Mouse (Mus musculus): Measurements from ENCODE around the gene Rnf150. TPM values are rescaled to one million over a fixed set of nuclear protein-coding genes. Genes with fewer than 3 reads are reported as not detected.

Rnf150 gene
- polyA plus RNA-seq, 1 experiment from 2014 or later = 2.1 TPM

- H3K4me2 ChIP-seq (replicated peaks) = no peak overlapping the region
- no peaks in the 10 kb centered on the region; the same call in 1 of the 2 replicates for H3K36me3 ChIP-seq
- no peak for ATAC-seq (ENCODE audit: low FRiP score, low read depth)
- WGBS = 43% methylated on average over 7 of the region's 7 CpGs
- H3K4me1 ChIP-seq = peaks cover 31% of the 10 kb centered on the region
- no peak overlapping the region for H3K4me3 ChIP-seq
- no peak overlapping the region for H3K9ac ChIP-seq
- H3K27ac ChIP-seq = no peak overlapping the region
- no peaks in the 10 kb centered on the region for H3K9me3 ChIP-seq
- no peaks in the 10 kb centered on the region for H3K27me3 ChIP-seq
These were observed 92.1 kb downstream of the Rnf150 start for GRCm38 (mm10) chr8:82955162-82955754.

DNA sequence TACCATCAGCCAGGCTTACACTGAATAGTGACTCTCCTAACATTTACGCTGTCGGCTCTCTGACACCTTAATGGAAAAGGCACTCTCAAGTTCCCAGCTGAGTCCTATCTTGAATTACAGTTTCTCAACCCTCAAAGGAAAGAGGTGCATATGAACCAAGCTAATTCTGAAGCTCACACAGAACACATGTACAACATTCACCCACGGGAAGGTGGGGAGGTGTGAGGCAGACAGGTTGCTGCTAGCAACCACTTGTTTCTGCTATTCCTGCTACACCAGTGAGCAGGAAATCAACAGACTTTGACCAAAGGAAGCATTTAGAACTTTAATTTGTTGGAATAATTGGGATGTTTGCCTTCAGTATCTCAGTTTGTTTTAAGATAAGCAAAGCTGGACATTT is 96.3 kb downstream of the Rnf150 start:
- WGBS = 48% methylated on average over 3 of the region's 3 CpGs
- ATAC-seq (ENCODE audit: low FRiP score, low read depth) = peak; percentile 38; the same call in 1 of the 2 replicates
- H3K9me3 ChIP-seq = no peaks in the 10 kb centered on the region

DNA sequence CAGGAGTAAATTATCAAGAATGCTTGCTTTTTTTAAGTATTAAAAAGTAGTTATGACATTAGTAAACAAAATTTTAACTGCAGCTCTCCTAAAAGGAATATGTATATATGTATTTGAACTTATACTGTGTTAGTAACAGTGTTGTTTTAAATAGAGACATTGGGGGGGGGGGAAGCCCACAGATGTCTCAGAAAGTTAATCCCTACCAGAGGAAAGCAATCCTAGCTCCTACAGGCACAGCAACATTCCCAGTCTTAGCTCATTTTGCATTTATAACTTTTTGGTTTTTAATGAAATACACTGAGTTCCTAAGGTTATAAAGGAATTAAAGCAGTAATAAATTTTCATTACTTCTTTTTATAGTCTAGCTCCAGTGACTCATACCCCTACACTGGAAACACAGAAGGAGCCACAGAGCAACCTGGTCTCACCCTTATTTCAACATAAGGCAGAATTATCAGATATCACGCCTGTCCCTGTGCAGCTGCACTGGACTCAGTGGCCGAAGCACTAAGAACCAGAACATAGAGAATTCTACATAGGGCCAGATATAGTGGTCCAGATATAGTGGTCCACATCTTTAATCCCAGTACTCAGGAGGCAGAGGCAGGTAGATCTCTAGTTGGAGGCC is 96.9 kb downstream of the Rnf150 start:
- H3K36me3 ChIP-seq = no peaks in the 10 kb centered on the region
- no peak overlapping the region for H3K9ac ChIP-seq
- H3K27ac ChIP-seq = no peak overlapping the region
- no peaks in the 10 kb centered on the region for H3K9me3 ChIP-seq
- H3K4me1 ChIP-seq = peaks cover 26% of the 10 kb centered on the region
- H3K27me3 ChIP-seq = no peaks in the 10 kb centered on the region
- WGBS = 57% methylated on average over 2 of the region's 2 CpGs
- peak; percentile 69 for ATAC-seq (ENCODE audit: low FRiP score, low read depth)
- no peak overlapping the region for H3K4me2 ChIP-seq (replicated peaks)
- no peak overlapping the region for H3K4me3 ChIP-seq

More for the DNA sequence above, 96.3 kb downstream of the Rnf150 start:
- no peak overlapping the region for H3K27ac ChIP-seq
- no peaks in the 10 kb centered on the region for H3K27me3 ChIP-seq
- H3K36me3 ChIP-seq = no peaks in the 10 kb centered on the region
- no peak overlapping the region for H3K9ac ChIP-seq
- peaks cover 26% of the 10 kb centered on the region for H3K4me1 ChIP-seq
- no peak overlapping the region for H3K4me3 ChIP-seq
- 0 out of 2 replicates have a peak overlapping the region, but pooled peaks have one; percentile 1 for H3K4me2 ChIP-seq (replicated peaks)

DNA sequence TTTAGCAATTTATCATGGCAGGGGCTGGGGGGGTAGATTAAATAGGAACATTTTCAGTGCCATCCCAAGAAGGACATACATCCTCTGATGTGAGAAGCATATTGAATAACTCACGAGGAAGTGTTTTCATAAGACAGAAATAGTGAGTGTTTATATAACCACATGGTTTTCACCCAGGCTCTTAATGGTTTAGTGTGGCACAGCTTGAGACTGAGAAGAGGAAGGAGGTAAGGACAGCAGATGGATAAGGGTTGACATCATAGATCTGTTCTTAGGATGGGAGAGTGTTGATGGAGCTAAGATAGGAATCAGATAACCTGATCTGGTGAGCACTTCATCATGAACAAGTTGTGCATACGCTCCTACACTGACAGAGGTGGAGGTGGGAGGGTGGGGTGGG is 101.4 kb downstream of the Rnf150 start:
- 79% methylated on average over 2 of the region's 2 CpGs for WGBS
- no peaks in the 10 kb centered on the region for H3K36me3 ChIP-seq
- no peaks in the 10 kb centered on the region for H3K27me3 ChIP-seq
- H3K4me2 ChIP-seq (replicated peaks) = no peak overlapping the region
- H3K9ac ChIP-seq = no peak overlapping the region
- no peaks in the 10 kb centered on the region for H3K9me3 ChIP-seq
- ATAC-seq (ENCODE audit: low FRiP score, low read depth) = no peak
- H3K4me1 ChIP-seq = peaks cover 35% of the 10 kb centered on the region
- no peak overlapping the region for H3K27ac ChIP-seq
- H3K4me3 ChIP-seq = no peak overlapping the region

DNA sequence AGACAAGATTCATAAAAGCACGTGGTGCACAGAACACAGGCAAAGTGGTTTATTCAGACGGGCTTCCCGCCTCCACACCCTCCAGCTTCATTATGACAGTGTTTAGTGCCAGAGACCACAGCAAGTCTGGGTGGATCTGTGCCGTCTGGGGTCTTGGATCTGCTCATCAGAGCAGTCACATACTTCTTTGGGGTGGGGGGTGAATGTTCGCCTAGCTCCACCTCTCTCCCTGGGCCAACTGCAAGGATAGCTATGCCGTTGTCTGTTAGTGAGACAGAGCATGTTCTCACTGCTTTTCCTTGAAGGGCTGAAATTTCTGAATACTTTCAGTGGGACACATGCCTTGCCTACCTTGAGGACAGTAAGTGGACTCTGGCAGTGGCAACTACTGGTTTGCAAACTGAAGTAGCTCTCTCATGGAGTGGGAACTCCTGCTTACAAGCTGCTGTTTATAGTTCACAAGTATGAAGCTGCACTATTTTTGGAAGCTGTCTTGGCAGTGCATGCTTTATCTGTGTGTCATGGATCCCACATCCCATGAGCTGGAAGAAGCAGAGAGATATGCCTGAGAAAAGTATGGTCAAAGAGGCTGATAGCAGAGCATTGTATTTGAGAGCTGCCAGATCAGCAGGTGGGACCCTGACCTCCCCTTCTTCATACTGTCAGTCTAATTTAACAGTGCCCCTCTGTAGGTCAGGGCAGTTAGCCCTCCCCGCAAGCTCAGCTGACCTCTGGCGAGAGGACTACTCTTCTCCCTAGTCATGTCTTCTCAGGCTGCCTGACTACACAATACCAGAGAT is 104.9 kb downstream of the Rnf150 start:
- no peak for ATAC-seq (ENCODE audit: low FRiP score, low read depth)
- H3K9me3 ChIP-seq = no peaks in the 10 kb centered on the region
- H3K4me1 ChIP-seq = peaks cover 49% of the 10 kb centered on the region
- 62% methylated on average over 8 of the region's 8 CpGs for WGBS
- H3K4me3 ChIP-seq = no peak overlapping the region
- H3K4me2 ChIP-seq (replicated peaks) = no peak overlapping the region
- no peak overlapping the region for H3K9ac ChIP-seq
- no peaks in the 10 kb centered on the region for H3K27me3 ChIP-seq
- H3K27ac ChIP-seq = no peak overlapping the region
- no peaks in the 10 kb centered on the region for H3K36me3 ChIP-seq

GRCm38 (mm10) chr8:82969967-82970366 is 106.8 kb downstream of the Rnf150 start:
- Histone ChIP-seq H3K9me3 (no peaks in the 10 kb centered on the region), H3K4me1 (peaks cover 58% of the 10 kb centered on the region), H3K36me3 (no peaks in the 10 kb centered on the region), H3K4me2 (replicated peaks) (peak overlapping the region; percentile 7; the same call in 1 of the 2 replicates), H3K27me3 (no peaks in the 10 kb centered on the region), H3K4me3 (no peak overlapping the region), H3K9ac (no peak overlapping the region), H3K27ac (peak overlapping the region; percentile 83)
- 8% methylated on average over 3 of the region's 3 CpGs for WGBS
- peak; percentile 92 for ATAC-seq (ENCODE audit: low FRiP score, low read depth)

- no peak overlapping the region for H3K4me2 ChIP-seq (replicated peaks)
- 60% methylated on average over 3 of the region's 3 CpGs for WGBS
- H3K9ac ChIP-seq = no peak overlapping the region
- no peak for ATAC-seq (ENCODE audit: low FRiP score, low read depth)
- H3K27ac ChIP-seq = no peak overlapping the region; the same call in 1 of the 2 replicates
- H3K27me3 ChIP-seq = no peaks in the 10 kb centered on the region
- H3K4me1 ChIP-seq = peaks cover 55% of the 10 kb centered on the region
- H3K9me3 ChIP-seq = no peaks in the 10 kb centered on the region
- 0 out of 2 replicates have a peak, but pooled peaks cover 3% of the 10 kb centered on the region for H3K36me3 ChIP-seq
- H3K4me3 ChIP-seq = no peak overlapping the region
These were observed 109.7 kb downstream of the Rnf150 start for GRCm38 (mm10) chr8:82972812-82973211.

DNA sequence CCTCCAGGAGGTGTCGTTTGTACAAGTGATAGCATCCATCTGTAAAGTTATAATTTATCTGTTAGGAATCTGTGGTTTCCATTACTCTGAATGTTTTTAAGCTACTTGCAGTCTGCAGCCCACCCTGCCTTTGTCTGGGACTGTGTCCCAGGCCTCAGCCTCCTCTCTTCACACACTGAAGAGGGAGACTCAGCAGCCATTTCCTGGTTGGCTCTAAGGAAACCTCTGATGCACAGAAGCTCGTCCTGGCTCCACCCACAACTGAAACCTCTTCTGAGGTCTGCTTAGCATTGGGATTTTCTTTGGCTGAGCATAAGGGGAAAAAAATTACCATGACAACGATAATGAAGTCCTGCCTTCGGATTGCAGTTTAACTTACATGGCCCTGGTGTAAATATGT is 110.2 kb downstream of the Rnf150 start:
- H3K27ac ChIP-seq = peak overlapping the region; percentile 28; the same call in 1 of the 2 replicates
- no peaks in the 10 kb centered on the region for H3K27me3 ChIP-seq
- H3K9me3 ChIP-seq = no peaks in the 10 kb centered on the region
- no peak overlapping the region for H3K4me2 ChIP-seq (replicated peaks)
- no peak overlapping the region for H3K4me3 ChIP-seq
- 31% methylated on average over 4 of the region's 4 CpGs for WGBS
- no peak overlapping the region for H3K9ac ChIP-seq
- 0 out of 2 replicates have a peak, but pooled peaks cover 3% of the 10 kb centered on the region for H3K36me3 ChIP-seq
- ATAC-seq (ENCODE audit: low FRiP score, low read depth) = no peak
- H3K4me1 ChIP-seq = peaks cover 52% of the 10 kb centered on the region

GRCm38 (mm10) chr8:82981244-82981855 is 118.2 kb downstream of the Rnf150 start:
- H3K9ac ChIP-seq = no peak overlapping the region
- H3K9me3 ChIP-seq = no peaks in the 10 kb centered on the region
- peak overlapping the region; percentile 10; the same call in 1 of the 2 replicates for H3K27ac ChIP-seq
- 59% methylated on average over 4 of the region's 4 CpGs for WGBS
- H3K4me2 ChIP-seq (replicated peaks) = no peak overlapping the region
- no peak overlapping the region for H3K4me3 ChIP-seq
- no peaks in the 10 kb centered on the region for H3K27me3 ChIP-seq
- ATAC-seq (ENCODE audit: low FRiP score, low read depth) = no peak
- no peaks in the 10 kb centered on the region for H3K36me3 ChIP-seq
- H3K4me1 ChIP-seq = peaks cover 54% of the 10 kb centered on the region

DNA sequence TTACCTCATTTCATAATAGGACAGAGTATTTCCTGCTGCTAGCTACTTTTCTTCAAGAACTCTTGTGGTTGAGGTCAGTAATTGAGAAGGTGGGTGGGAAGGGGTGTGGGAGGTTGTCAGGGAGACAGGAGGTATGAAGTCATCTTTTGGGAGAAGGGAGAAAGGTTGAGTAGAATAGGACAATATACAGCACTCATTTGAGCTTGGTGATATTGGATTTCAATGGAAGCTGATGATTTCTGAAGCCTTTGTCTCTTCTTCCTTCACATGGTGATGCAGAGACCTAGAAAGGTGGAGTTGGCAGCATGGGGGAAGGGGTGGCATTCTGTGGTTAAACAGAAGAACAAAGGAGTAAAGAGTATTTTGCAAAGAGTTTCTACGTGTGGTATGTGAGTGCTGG is 119.7 kb downstream of the Rnf150 start:
- no peak overlapping the region for H3K9ac ChIP-seq
- H3K4me3 ChIP-seq = no peak overlapping the region
- no peak overlapping the region for H3K27ac ChIP-seq
- ATAC-seq (ENCODE audit: low FRiP score, low read depth) = no peak
- H3K36me3 ChIP-seq = no peaks in the 10 kb centered on the region
- no peak overlapping the region for H3K4me2 ChIP-seq (replicated peaks)
- WGBS = 79% methylated on average over 1 of the region's 1 CpGs
- H3K27me3 ChIP-seq = no peaks in the 10 kb centered on the region
- H3K9me3 ChIP-seq = no peaks in the 10 kb centered on the region
- peaks cover 48% of the 10 kb centered on the region for H3K4me1 ChIP-seq

DNA sequence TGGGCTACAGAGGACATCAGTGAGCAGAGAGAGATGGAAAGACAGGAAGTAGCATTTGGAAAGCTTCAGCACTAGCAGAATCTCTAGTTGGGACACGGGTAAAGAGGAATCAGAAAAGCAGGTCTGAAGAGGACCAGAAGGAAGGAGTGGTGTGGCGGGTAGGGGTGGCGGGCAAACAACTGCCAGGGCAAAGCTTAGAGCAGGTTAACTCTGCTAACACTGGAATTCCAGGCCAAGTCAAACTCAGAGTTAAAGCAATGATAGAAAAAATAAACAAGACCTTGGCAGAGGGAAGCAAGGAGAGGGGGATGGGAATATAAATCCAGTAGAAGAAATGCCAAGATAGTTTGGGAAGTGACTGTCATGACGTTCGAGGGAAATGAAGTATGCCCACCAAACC is 120.1 kb downstream of the Rnf150 start:
- H3K4me1 ChIP-seq = peaks cover 48% of the 10 kb centered on the region
- no peak overlapping the region for H3K27ac ChIP-seq
- H3K27me3 ChIP-seq = no peaks in the 10 kb centered on the region
- no peaks in the 10 kb centered on the region for H3K9me3 ChIP-seq
- 84% methylated on average over 5 of the region's 5 CpGs for WGBS
- no peak overlapping the region for H3K4me2 ChIP-seq (replicated peaks)
- ATAC-seq (ENCODE audit: low FRiP score, low read depth) = no peak
- H3K4me3 ChIP-seq = no peak overlapping the region
- no peak overlapping the region for H3K9ac ChIP-seq
- H3K36me3 ChIP-seq = no peaks in the 10 kb centered on the region

- 54% methylated on average over 4 of the region's 4 CpGs for WGBS
- Histone ChIP-seq H3K4me1 (peaks cover 10% of the 10 kb centered on the region; the same call in 1 of the 2 replicates), H3K4me3 (no peak overlapping the region), H3K4me2 (replicated peaks) (no peak overlapping the region), H3K27me3 (no peaks in the 10 kb centered on the region), H3K36me3 (no peaks in the 10 kb centered on the region), H3K9me3 (no peaks in the 10 kb centered on the region), H3K27ac (no peak overlapping the region), H3K9ac (no peak overlapping the region)
- no peak for ATAC-seq (ENCODE audit: low FRiP score, low read depth)
These were observed 128.9 kb downstream of the Rnf150 start for GRCm38 (mm10) chr8:82992093-82992492.

Measured in limb, embryonic 13.5 days (tissue).